Mouse (Mus musculus) erythroid progenitor cell, adult 5-6 weeks (primary cell): Measurements from ENCODE around the gene Dnaic2. TPM values are rescaled to one million over a fixed set of nuclear protein-coding genes. Genes with fewer than 3 reads are reported as not detected.

Experiments
- ATAC-seq: replicated peaks from 2 replicates; pipeline ENCODE4 v1.8.0; 2016; ENCODE audit warnings: moderate number of reproducible peaks, mild to moderate bottlenecking, moderate TSS enrichment, inconsistent platforms; ENCODE audit not compliant: poor library complexity, low FRiP score, severe bottlenecking
- total RNA-seq, 2 experiments: library from RNA; stranded (forward) in 1 of 2; stranded (reverse) in 1 of 2; fragments of 150-400 nt in 1 of 2; fragments of 186-747, 209-891 nt in 1 of 2; gene quantifications; 2 replicates each; pipeline versions ENCODE4 v1.2.3 to v1.2.4; 2015 to 2017; ENCODE audit warnings: low replicate concordance in 2 of 2

Gene Dnaic2
- total RNA-seq (2015; ENCODE audit: low replicate concordance) (not detected in 2 replicates), total RNA-seq (2017; ENCODE audit: low replicate concordance) (not detected in 2 replicates)

DNA sequence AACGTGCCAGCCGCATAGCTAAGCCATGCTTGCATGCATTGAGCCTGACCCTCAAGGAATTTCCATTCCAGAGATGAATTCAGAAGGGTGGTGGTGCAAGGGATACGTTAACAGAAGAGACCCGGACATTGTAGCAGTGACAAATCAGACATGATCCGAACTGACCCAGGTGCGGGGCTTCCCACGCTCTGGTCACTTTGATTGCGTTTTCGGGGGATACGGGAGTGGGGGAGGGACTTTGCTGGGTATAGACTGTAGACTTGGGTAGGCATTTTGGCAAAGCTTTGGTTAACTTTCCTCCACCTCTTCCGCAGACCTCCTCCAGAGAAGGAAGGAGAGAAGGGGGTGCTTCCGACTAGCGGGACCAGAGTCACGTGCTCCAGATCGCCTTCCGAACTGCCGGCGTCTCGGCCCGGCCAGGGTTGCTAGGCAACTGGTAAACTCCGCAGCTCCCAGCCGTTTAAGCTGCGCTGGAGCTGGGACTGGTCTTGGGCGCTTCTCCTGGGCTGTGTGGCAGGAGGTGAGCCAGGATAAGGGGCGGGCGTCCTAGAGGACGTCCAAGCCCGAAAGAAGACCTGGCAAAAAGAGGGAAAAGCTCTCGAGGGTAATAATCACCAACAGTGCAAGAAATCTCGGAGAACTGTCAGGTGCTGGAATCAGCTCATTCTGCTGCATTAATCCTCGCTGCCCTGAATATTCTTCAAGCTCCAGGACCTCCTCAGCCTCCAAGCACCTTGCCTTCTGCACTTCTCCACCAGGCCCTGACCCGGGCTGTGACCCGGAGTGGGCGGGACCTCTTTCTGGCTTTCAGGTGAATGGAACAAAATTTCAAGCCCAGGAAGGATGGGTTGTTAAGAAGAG is at the start of gene Dnaic2:
Gene Dnaic2, plus strand, starts transcription at position 444 of the 861 bp plus-strand sequence.
- no peak for ATAC-seq

DNA sequence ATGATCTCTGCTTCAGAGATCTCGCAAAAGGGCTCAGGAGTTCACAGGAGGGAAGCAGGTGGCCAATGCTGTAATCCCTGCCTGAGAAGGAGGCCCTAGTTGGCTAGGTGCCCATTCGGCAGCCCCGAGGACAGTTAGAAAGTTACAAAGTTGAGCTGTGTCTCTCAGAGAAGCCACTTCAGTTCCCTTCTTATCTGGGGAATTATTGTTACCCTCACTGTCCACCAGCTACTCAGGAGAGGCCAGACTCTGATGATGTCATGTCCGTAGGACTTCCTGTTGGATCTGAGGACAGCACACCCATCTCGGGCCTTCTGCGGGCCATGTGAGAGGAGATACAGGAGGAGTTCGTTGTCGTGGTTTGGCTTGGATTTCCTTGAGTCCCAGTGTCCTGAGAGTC is 47.6 kb upstream of the Dnaic2 start:
- ATAC-seq, result no peak

DNA sequence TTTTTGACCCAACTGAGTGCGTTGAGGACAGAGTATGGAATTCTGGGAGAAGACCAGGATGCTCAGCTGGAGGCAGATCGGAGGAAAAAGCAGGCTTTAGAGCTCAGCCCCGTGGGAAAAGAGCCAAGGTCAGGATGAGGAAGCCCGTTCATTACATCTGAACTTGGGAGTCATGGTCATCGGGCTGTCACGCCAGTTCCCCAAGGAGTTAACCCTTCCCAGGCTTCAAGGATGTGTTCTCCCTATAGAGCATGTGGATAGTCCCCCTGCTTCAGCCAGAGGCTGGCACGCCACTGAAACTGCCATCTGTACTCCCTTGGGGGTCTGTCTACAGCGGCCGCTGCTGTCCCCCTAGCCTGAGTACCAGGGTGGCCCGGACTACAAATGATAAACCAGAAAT is 46.9 kb upstream of the Dnaic2 start:
- no peak for ATAC-seq

DNA sequence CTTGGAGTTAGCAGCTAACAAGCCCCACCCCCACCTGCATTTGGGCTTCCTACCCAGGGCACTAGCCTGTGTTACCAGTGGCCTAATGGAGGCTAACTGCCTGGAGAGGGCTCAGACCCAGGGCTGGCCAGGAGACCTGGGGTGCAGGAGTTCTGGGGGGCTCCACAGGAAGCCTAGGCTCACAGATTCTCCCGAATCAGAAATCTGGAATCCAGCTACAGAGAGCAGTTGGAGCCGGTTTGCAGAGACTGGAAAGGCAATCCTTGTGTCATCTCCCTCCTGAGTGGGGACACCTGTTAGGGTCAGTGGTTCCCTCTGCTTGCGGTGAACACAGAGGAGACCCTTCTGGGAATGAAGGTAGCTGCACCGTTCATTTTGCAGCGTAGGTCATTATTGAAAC is 46.2 kb upstream of the Dnaic2 start:
- ATAC-seq, result no peak

DNA sequence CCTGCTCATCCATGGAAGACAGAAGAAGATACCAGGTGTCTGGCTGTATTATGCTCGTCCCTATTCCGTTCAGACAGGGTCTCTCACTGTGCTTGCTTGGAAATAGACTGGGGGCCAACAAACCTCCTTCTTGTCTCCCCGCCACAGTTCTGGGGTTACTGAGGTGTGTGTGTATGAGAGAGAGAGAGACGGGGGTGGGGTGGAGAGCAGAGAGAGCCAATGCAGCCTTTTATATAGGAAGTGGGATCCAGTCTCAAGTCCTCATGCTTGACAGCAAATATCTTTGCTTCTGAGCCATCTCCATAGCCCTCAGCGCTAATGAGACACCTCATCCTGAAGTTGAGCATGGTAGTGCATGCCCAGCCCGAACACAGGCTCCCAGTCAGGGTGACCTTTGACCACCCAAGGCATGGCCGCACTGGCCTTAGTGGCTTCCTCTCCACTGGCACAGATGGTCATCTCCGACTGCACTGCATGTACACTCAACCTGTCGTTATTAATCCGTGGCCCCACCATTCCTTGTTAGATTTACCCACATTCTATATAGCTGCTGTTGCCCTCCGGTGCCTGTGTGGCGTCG is 44.8 kb upstream of the Dnaic2 start:
- ATAC-seq, result no peak

DNA sequence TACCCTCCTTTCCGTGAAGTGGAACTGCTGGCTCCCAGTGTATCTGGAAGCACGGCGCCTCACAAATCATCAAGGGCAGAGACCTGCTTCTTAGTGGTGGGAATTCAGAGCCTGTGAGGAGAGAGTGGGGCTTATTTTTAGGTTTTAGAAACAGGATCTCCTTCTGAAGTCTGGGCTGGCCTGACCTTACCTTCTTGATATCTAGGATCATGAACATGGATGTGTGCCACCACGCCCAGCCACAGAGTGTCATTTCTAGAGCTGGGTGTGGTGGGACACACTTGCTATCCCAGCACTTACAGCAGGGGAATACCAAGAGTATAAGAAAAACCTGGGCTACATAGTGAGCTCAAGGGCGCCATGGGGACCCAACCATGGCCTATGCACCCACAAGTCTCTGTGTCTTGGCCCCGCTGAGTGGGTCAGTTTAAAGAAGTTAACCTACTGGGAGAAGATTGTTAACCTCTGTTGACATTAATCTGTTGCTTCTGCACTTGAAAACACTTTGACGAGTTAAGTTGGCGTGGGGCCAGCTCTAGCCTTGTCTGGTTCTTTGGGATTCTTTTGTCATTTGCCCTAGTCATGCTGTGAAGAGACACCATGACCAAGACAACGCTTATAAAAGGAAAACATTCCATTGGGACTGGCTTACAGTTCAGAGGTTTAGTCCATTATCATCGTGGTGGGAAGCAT is 44.0 kb upstream of the Dnaic2 start:
- no peak for ATAC-seq

DNA sequence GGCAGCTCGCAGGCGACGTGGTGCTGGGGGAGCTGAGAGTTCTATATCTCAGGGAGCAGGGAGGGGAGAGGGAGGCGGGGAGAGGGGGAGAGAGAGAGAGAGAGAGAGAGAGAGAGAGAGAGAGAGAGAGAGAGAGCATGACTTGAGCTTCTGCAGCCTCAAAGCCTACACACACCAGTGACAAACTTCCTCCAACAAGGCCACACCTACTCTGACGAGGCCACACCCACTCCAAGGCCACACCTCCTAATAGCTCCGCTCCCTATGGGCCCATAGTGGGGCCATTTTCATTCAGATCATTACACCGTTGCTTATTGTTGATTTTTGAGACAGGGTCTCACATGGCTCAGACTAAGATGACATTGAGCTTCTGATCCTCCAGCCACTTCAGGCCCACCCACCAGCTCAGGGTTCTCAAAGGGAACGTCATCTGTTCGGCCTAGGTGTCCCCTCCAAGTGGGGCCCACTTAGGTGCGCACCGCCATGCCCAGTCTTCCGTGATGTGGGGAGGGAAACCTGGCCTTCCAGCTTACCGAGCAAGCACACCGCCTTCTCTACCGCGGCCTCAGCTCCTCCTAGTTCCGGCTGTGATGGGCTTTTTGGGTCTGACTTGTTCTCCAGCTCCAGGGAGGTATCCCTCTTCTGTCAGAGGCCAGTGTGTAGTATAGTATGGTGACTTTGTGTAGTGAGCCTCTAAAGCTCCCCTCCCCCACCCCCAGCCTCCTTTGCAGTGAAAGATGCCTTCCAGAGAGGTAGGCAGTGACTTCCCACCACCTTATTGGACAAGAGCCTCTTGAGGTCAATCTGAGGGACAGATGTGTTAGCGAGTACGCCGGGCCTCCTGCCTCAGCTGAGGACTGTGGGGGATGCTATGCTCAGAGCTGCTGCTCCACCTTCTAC is 43.2 kb upstream of the Dnaic2 start:
- ATAC-seq, result no peak

DNA sequence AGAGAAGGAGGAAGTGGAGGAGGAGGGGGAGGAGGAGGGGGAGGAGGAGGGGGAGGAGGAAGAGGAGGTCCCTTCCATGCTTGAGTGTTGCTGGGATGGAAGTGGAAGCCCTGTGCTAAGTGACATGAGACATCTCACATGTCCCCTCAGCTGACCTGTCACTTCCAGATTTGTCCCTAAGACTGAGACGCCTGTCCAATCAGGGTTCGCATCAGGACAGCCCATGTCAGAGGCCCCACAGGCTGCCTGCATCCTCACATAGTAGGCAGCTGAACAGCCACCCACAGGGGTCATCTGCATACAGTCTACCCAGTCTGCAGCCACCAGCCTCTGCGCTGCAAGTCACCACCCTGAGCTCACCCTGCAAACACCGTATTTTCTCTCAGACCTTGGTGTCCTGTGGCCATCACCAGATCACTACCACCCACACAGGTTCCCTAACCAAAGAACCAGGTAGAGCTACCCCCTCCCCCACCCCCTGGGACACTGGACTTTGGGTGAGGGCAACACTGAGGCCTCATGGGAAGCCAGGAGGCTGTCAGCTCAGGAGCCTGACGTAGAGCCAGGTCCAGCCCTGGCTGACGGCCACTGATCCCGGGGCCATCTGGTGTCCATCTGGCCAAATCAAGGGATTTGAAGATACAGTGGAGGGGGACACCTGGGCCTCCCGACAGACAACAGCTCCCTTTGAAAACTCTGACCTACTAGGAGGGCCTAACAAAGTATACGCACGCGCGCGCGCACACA is 42.4 kb upstream of the Dnaic2 start:
- ATAC-seq, result no peak

DNA sequence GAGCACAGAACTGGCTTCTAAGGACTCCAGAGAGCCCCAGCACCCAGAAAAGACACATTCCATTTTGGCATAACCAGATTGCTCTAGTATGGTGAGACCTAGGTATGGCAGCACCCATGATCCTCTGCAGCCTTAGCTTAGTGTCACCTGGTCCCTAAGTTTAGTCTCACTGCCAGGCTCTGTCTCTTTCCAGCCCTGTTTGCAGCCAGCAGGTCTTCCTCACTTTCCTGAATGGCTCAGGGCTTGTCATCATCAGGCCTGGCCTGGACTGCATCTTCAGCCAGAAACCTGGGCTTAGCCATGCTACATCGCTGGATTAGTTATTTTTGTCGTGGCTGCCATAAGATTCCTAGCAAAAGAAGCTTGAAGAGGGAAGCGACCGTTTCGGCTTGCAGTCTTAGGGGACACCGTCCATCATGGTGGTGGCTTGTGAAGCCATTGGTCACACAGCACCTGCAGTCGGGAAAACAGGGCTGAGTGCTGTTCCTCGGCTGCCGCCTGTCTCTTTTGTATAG is 41.6 kb upstream of the Dnaic2 start:
- no peak for ATAC-seq

DNA sequence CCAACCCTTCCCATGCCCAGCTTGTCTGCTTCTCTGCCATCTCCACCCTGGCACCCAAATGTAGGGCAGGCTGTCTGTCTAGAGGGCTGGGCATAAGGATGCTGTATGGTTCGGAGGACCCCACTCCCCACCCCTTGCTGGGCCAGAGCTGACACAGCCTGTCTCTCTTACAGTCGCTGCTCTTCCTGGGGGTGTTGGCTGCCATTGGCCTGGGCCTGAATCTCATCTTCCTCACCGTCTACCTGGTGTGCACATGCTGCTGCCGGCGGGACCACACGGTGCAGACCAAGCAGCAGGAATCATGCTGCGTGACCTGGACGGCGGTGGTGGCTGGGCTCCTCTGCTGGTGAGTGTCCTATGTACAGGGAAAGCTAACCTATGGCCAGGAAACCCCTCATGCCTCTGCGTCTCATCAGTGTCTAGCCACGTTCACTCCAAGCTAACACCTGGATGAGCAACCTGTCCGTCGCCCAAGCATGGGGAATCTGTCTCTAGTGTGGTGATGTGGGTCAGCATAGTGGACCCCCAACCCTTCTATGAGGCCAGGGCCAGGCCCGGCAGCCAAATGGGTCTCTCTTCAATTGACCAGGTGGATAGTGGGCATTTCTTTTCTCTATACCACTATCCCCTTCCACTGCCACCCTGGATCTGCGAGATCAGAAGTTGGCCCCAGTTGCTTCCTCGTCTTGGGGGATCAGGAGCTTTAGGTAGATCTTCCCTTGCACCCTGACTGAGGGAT is 40.8 kb upstream of the Dnaic2 start:
- no peak for ATAC-seq

DNA sequence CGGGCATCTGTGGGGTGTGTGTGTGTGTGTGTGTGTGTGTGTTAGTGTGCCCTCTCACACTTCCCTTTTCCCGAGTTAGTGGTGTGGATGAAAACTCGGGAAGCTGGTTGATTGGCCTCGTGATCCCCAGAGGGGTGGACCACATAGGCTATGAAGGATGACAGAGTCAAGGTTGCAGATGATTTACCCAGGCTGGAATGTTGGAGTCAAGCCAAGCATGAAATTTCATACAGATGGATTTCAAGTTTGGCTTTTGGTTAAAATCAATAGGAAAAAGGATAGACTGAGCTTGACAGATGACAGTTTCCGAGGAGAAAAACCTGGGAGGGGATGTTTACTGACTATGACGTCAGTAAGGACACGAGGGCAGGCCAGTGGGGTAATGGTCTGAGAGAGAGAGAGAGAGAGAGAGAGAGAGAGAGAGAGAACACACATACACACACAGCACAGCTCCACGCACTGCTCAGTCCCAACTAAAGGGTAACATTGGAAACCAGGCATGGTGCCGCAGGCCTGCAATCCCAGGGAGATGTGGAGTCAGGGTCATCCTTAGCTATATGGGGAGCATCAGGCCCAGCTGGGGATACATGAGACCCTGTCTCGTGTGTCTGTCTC is 39.5 kb upstream of the Dnaic2 start:
- no peak for ATAC-seq

DNA sequence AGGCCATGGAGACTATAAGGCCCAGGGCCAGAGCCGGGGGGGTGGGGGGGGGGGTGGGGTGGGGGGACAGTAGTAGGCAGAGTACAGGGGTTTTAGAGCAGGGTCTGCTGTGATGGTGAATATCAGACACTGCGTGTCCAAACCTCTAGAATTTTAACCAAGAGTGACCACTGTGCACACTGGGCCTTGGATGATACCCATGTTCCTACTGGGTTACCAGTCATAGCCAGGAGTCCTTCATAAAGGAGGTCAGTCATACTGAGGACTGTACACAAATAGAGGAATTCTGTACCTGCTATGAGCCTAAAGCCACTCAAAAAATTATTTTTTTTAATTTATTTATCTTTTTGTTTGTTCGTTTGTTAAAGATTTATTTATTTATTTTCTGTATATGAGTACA is 38.5 kb upstream of the Dnaic2 start:
- ATAC-seq, result no peak

DNA sequence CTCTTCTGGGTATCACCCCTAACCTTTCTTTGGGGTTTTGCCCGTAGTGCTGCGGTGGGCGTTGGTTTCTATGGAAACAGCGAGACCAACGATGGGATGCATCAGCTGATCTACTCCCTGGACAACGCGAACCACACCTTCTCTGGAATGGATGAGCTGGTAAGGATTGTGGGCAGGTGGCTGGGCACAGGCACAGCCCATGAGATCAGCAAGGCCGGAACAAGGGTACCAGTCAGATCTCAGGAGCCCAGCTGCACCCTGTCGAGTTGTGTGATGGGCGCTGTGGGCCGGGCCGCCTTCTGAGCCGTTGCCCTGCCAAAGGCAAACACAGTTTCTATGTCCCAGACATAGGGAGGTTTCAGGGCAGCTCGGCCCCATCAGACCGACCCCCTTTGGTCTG is 37.0 kb upstream of the Dnaic2 start:
- ATAC-seq, result no peak

DNA sequence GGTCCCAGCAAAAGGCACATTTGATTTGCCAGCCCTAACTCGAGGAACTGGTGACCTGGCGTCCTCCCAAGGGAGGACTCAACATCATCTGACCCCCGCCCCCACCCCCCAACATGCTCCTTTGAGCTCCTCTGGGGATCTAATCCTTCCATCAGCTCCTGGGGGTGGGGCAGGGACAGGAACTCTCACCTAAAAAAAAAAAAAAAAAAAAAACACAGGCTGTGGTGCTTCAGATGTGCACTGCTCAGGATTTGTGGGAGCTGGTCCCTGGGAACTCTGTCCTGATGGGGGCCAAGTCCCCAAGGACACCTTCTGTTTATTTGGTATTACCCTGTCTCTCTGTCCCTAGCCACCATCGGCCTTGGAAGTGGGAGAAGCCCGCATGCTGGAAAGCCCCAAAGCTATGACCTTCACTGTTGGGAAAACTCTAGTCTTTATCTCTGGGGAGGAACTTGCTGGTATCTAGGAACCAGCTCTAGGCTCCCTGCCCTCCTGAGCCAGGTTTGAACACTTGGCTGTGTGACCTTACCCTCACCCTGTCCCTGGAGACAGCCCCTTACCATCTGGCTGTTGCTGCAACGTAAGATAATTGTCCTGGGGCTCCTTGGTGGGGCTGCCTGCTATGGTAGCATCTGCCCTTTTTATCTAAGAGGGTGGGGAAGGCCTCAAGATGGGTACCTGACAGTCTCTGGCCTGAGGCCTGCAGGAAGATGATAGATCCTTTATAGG is 35.6 kb upstream of the Dnaic2 start:
- no peak for ATAC-seq

DNA sequence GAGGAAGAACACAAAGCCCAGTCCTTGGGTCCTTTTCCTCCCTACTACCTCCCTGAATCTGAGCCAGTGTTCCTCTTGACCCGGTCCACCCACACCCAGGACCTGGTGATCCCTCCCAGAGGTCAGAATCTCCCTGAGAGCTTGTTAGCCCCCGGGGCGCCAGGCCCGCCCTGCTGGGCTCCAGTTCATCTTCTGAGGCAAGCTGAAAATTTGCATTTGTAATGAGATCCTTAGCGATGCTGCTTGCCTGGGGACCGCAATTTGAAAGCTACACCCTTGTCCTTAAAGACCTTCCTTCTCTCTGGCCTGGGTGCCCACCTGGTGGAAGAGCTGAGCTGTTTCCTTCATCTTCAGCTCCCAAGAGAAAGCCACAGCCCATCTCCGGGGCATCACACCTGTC is 34.6 kb upstream of the Dnaic2 start:
- ATAC-seq, result no peak

DNA sequence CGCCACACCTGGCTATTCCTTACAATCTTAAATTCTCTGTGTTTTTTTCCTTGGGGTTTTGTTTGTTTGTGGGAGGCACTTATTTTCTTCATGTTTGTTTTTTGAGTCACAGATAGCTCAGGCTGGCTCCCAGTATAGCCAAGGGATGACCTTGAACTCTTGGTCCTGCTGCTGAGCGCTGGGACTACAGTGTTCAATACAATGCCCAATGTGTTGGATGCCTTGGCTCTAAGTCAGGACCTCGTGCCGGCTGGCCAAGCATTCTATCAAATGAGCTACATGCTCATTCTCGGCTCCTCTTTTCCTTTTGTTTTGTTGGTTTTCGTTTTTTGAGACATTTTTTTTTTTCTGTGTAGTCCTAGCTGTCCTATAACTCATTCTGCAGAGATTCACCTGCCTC is 33.8 kb upstream of the Dnaic2 start:
- no peak for ATAC-seq

DNA sequence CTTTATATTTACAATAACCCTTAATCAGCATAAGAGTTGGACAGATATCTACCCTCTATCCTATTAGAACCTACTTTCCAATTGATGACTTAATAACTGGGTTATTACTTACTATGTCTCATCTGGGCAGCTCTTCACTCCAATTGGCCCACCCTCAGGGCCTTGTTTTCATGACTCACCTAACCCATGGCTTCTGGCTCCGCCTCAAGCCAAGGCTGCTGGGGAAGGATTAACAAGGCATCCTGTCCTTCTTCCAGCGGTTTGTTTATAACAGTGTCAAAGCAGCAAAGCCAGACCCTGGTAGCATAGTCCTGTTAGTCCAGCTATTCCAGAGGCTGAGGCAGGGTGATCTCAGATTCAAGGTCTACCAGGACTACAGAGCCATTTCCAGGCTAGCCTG is 32.8 kb upstream of the Dnaic2 start:
- ATAC-seq, result no peak
